8 mouse cellular contexts compared by ENCODE assay signal in genomic region chr9:57560263-57560662, GRCm38 (mm10). TPM values are rescaled to one million over a fixed set of nuclear protein-coding genes. Genes with fewer than 3 reads are reported as not detected.
DNase-seq lines count a peak whose midpoint lies in the region; ATAC-seq lines count a peak whose summit lies in the region.

No protein-coding gene starts in this region.

- peak overlapping the region; percentile 71 for H3K4me3 ChIP-seq in heart, embryonic 15.5 days
- peak overlapping the region; percentile 70 for H3K4me3 ChIP-seq in hindbrain, embryonic 11.5 days (ENCODE audit: low read depth, low read length)
- H3K4me3 ChIP-seq in midbrain, embryonic 11.5 days (ENCODE audit: low read depth, low read length) = peak overlapping the region; percentile 74

- H3K9me3 ChIP-seq in heart, embryonic 15.5 days (replicated peaks) = no peaks in the 10 kb centered on the region
- no peaks in the 10 kb centered on the region for H3K9me3 ChIP-seq in hindbrain, embryonic 11.5 days (ENCODE audit: control insufficient read depth, low read length)
- H3K9me3 ChIP-seq in midbrain, embryonic 11.5 days (ENCODE audit: control insufficient read depth, low read length) = no peaks in the 10 kb centered on the region

- H3K36me3 ChIP-seq in heart, embryonic 15.5 days = no peaks in the 10 kb centered on the region
- no peaks in the 10 kb centered on the region for H3K36me3 ChIP-seq in hindbrain, embryonic 11.5 days (ENCODE audit: control insufficient read depth, insufficient read depth, low read length)
- H3K36me3 ChIP-seq in midbrain, embryonic 11.5 days (ENCODE audit: control insufficient read depth, insufficient read depth, low read length) = no peaks in the 10 kb centered on the region

- 26% methylated on average over 7 of the region's 7 CpGs for WGBS in heart, embryonic 15.5 days
- 26% methylated on average over 7 of the region's 7 CpGs for WGBS in hindbrain, embryonic 11.5 days
- 30% methylated on average over 7 of the region's 7 CpGs for WGBS in midbrain, embryonic 11.5 days

- H3K27ac ChIP-seq in heart, embryonic 15.5 days = peak overlapping the region; percentile 80
- H3K27ac ChIP-seq in hindbrain, embryonic 11.5 days (ENCODE audit: low read depth, low read length) = peak overlapping the region; percentile 72
- H3K27ac ChIP-seq in midbrain, embryonic 11.5 days (ENCODE audit: low read depth, low read length) = peak overlapping the region; percentile 42; the same call in 1 of the 2 replicates

- peak overlapping the region; percentile 82 for H3K4me2 ChIP-seq in heart, embryonic 15.5 days
- peak overlapping the region; percentile 47 for H3K4me2 ChIP-seq in hindbrain, embryonic 11.5 days (replicated peaks; ENCODE audit: low read depth, low read length)
- peak overlapping the region; percentile 81 for H3K4me2 ChIP-seq in midbrain, embryonic 11.5 days

- no peak for DNase-seq in heart, postnatal 36 days
- peak; percentile 3 for DNase-seq in NIH3T3 (ENCODE audit: low read depth)
- DNase-seq in hindbrain, embryonic 11.5 days (ENCODE audit: low spot score) = no peak
- DNase-seq in midbrain, embryonic 11.5 days (ENCODE audit: low spot score, missing footprints) = no peak
- no peak for DNase-seq in thymus, postnatal 10 days (ENCODE audit: low spot score in 2 of 2)
- no peak for DNase-seq in left cerebral cortex, postnatal 25 days (ENCODE audit: low spot score in 2 of 2)
- no peak for DNase-seq in gastrocnemius, postnatal 4 days (ENCODE audit: low spot score in 2 of 2)

- peak overlapping the region; percentile 78 for H3K9ac ChIP-seq in heart, embryonic 15.5 days
- H3K9ac ChIP-seq in hindbrain, embryonic 11.5 days (ENCODE audit: low read depth, low read length) = peak overlapping the region; percentile 68
- H3K9ac ChIP-seq in midbrain, embryonic 11.5 days (ENCODE audit: low read length) = peak overlapping the region; percentile 79

- H3K4me1 ChIP-seq in heart, embryonic 15.5 days (replicated peaks) = peaks cover 30% of the 10 kb centered on the region
- H3K4me1 ChIP-seq in hindbrain, embryonic 11.5 days (replicated peaks; ENCODE audit: control insufficient read depth, insufficient read depth, low read length) = peaks cover 5% of the 10 kb centered on the region; the same call in 1 of the 2 replicates
- peaks cover 8% of the 10 kb centered on the region for H3K4me1 ChIP-seq in midbrain, embryonic 11.5 days (ENCODE audit: control insufficient read depth, insufficient read depth, low read length)

- H3K27me3 ChIP-seq in heart, embryonic 15.5 days = no peaks in the 10 kb centered on the region
- H3K27me3 ChIP-seq in hindbrain, embryonic 11.5 days (ENCODE audit: control insufficient read depth, insufficient read depth, low read length) = no peaks in the 10 kb centered on the region
- H3K27me3 ChIP-seq in midbrain, embryonic 11.5 days (ENCODE audit: control insufficient read depth, insufficient read depth, low read length) = no peaks in the 10 kb centered on the region

- no peak for ATAC-seq in heart, embryonic 15.5 days (replicated peaks; ENCODE audit: insufficient number of reproducible peaks, insufficient read depth, low FRiP score, low read depth)
- no peak for ATAC-seq in hindbrain, embryonic 11.5 days (ENCODE audit: low FRiP score)
- no peak for ATAC-seq in midbrain, embryonic 11.5 days (ENCODE audit: low FRiP score)

- intact Hi-C loops in heart, postnatal 36 days (cut with DNase I) = loop anchor here (2.0 kb wide), 1 partner anchor 29 kb away; the partner anchor contains the start of gene Ulk3
- intact Hi-C loops in left cerebral cortex, postnatal 25 days (cut with DNase I) = no loop called here

RNA-seq across cellular contexts. Expression of gene Scamp2, which starts 0.5 kb away (rescaled TPM):
- polyA plus RNA-seq in heart, embryonic 15.5 days (2015; fragmentation: Nextera tagmentation; extraction: Ambion mirVana) = 47.3 and 56.0 TPM in 2 replicates
- 10 to 100 TPM; 25.8 to 29.4 TPM for total RNA-seq in heart, postnatal 36 days (2021)
- 57.6 and 57.8 TPM in 2 replicates for polyA plus RNA-seq in hindbrain, embryonic 11.5 days (2014; fragmentation: Nextera tagmentation; extraction: Ambion mirVana)
- polyA plus RNA-seq in midbrain, embryonic 11.5 days (2014; fragmentation: Nextera tagmentation; extraction: Ambion mirVana) = 58.2 and 62.6 TPM in 2 replicates
- 10 to 100 TPM; 22.5 to 25.6 TPM for total RNA-seq in left cerebral cortex, postnatal 25 days (2021)
- total RNA-seq in gastrocnemius, postnatal 4 days (2021) = 10 to 100 TPM; 68.2 to 75.6 TPM

RNA-seq across cellular contexts. Expression of gene Mpi, which starts 7.7 kb away (rescaled TPM):
- polyA plus RNA-seq in heart, embryonic 15.5 days (2015; fragmentation: Nextera tagmentation; extraction: Ambion mirVana) = 75.2 and 80.6 TPM in 2 replicates
- total RNA-seq in heart, postnatal 36 days (2021) = 100 to 1,000 TPM; 129 to 161 TPM
- 50.0 and 52.7 TPM in 2 replicates for polyA plus RNA-seq in hindbrain, embryonic 11.5 days (2014; fragmentation: Nextera tagmentation; extraction: Ambion mirVana)
- 49.8 and 54.0 TPM in 2 replicates for polyA plus RNA-seq in midbrain, embryonic 11.5 days (2014; fragmentation: Nextera tagmentation; extraction: Ambion mirVana)
- 10 to 100 TPM; 68.9 to 74.9 TPM for total RNA-seq in left cerebral cortex, postnatal 25 days (2021)
- total RNA-seq in gastrocnemius, postnatal 4 days (2021) = 100 to 1,000 TPM; 112 to 115 TPM

RNA-seq across cellular contexts. Expression of gene Fam219b, which starts 22.9 kb away (rescaled TPM):
- 10.6 and 15.1 TPM in 2 replicates for polyA plus RNA-seq in heart, embryonic 15.5 days (2015; fragmentation: Nextera tagmentation; extraction: Ambion mirVana)
- 1 to 10 TPM; 7.2 to 8.3 TPM for total RNA-seq in heart, postnatal 36 days (2021)
- polyA plus RNA-seq in hindbrain, embryonic 11.5 days (2014; fragmentation: Nextera tagmentation; extraction: Ambion mirVana) = 14.9 and 17.7 TPM in 2 replicates
- 16.0 and 16.1 TPM in 2 replicates for polyA plus RNA-seq in midbrain, embryonic 11.5 days (2014; fragmentation: Nextera tagmentation; extraction: Ambion mirVana)
- total RNA-seq in left cerebral cortex, postnatal 25 days (2021) = 10 to 100 TPM; 20.6 to 23.5 TPM
- 10 to 100 TPM; 12.3 to 14.0 TPM for total RNA-seq in gastrocnemius, postnatal 4 days (2021)

RNA-seq across cellular contexts. Expression of gene Ulk3, which starts 29.0 kb away (rescaled TPM):
- polyA plus RNA-seq in heart, embryonic 15.5 days (2015; fragmentation: Nextera tagmentation; extraction: Ambion mirVana) = 14.3 and 21.3 TPM in 2 replicates
- total RNA-seq in heart, postnatal 36 days (2021) = 1 to 10 TPM; 7.1 to 8.2 TPM
- polyA plus RNA-seq in hindbrain, embryonic 11.5 days (2014; fragmentation: Nextera tagmentation; extraction: Ambion mirVana) = 5.2 and 8.6 TPM in 2 replicates
- 7.3 and 8.1 TPM in 2 replicates for polyA plus RNA-seq in midbrain, embryonic 11.5 days (2014; fragmentation: Nextera tagmentation; extraction: Ambion mirVana)
- total RNA-seq in left cerebral cortex, postnatal 25 days (2021) = 10 to 100 TPM; 25.5 to 34.4 TPM
- 10 to 100 TPM; 14.3 to 15.3 TPM for total RNA-seq in gastrocnemius, postnatal 4 days (2021)

RNA-seq across cellular contexts. Expression of gene Cox5a, which starts 39.2 kb away (rescaled TPM):
- polyA plus RNA-seq in heart, embryonic 15.5 days (2015; fragmentation: Nextera tagmentation; extraction: Ambion mirVana) = 1,248 and 1,820 TPM in 2 replicates
- total RNA-seq in heart, postnatal 36 days (2021) = 1,000 to 10,000 TPM; 2,624 to 2,673 TPM
- polyA plus RNA-seq in hindbrain, embryonic 11.5 days (2014; fragmentation: Nextera tagmentation; extraction: Ambion mirVana) = 702 and 724 TPM in 2 replicates
- 730 and 739 TPM in 2 replicates for polyA plus RNA-seq in midbrain, embryonic 11.5 days (2014; fragmentation: Nextera tagmentation; extraction: Ambion mirVana)
- total RNA-seq in left cerebral cortex, postnatal 25 days (2021) = 100 to 1,000 TPM; 423 to 447 TPM
- total RNA-seq in gastrocnemius, postnatal 4 days (2021) = 100 to 1,000 TPM; 639 to 672 TPM
